In genomic region chr3:54755145-54756041, GRCm38 (mm10) we compare ENCODE assay signal across 8 mouse cellular contexts. TPM values are rescaled to one million over a fixed set of nuclear protein-coding genes. Genes with fewer than 3 reads are reported as not detected.
DNase-seq lines count a peak whose midpoint lies in the region; ATAC-seq and TF ChIP-seq lines count a peak whose summit lies in the region.

Gene Smad9, plus strand, starts transcription at chr3:54755582.

- H3K4me1 ChIP-seq in spleen, adult 2 months (ENCODE audit: control insufficient read depth, insufficient read depth, insufficient read length): no peaks in the 10 kb centered on the region; the same call in 1 of the 2 replicates
- H3K4me1 ChIP-seq in embryonic fibroblast, embryonic 13.5 days (ENCODE audit: control insufficient read depth, insufficient read depth, low read length): no peaks in the 10 kb centered on the region
- peaks cover 9% of the 10 kb centered on the region; the same call in 1 of the 2 replicates for H3K4me1 ChIP-seq in heart, embryonic 12.5 days (replicated peaks)
- peaks cover 3% of the 10 kb centered on the region; the same call in 1 of the 2 replicates for H3K4me1 ChIP-seq in kidney, postnatal 0 days (replicated peaks; ENCODE audit: insufficient read depth, low read length)
- no peaks in the 10 kb centered on the region; the same call in 1 of the 2 replicates for H3K4me1 ChIP-seq in liver, embryonic 11.5 days (replicated peaks; ENCODE audit: control insufficient read depth, insufficient read depth, low read length)
- H3K4me1 ChIP-seq in neural tube, embryonic 11.5 days (ENCODE audit: control insufficient read depth, insufficient read depth, low read length): peaks cover 5% of the 10 kb centered on the region; the same call in 1 of the 2 replicates

- TF ChIP-seq POLR2A in spleen, adult 2 months (IDR thresholded peaks at IDR 0.05; ENCODE audit: low read depth, low read length): no peak
- no peak for TF ChIP-seq POLR2A in embryonic fibroblast, embryonic 13.5 days (IDR thresholded peaks at IDR 0.05; ENCODE audit: low read depth, low read length)

- DNase-seq in spleen, adult 2 months (ENCODE audit: low read depth in 1 of 2, low spot score in 2 of 2): no peak
- DNase-seq in spleen, postnatal 10 days (ENCODE audit: low spot score in 2 of 2): no peak
- peak; percentile 68 for DNase-seq in kidney, postnatal 0 days (ENCODE audit: low spot score)
- DNase-seq in liver, embryonic 11.5 days (ENCODE audit: low spot score): peak; percentile 42
- DNase-seq in neural tube, embryonic 11.5 days (ENCODE audit: low spot score): peak; percentile 75
- DNase-seq in urinary bladder, postnatal 36 days (ENCODE audit: low spot score in 2 of 2): peak; percentile 38 to 57

- ATAC-seq in heart, embryonic 12.5 days (ENCODE audit: insufficient number of reproducible peaks, low FRiP score): peak; percentile 77
- ATAC-seq in kidney, postnatal 0 days (replicated peaks; ENCODE audit: low FRiP score, low read depth): peak; percentile 86
- ATAC-seq in liver, embryonic 11.5 days (replicated peaks; ENCODE audit: low FRiP score): peak; percentile 56; the same call in 1 of the 2 replicates
- ATAC-seq in neural tube, embryonic 11.5 days (ENCODE audit: insufficient read depth, low FRiP score, low TSS enrichment): peak; percentile 60; the same call in 1 of the 2 replicates

- peak within 1 kb of the TSS; percentile 99 for H3K4me2 ChIP-seq in heart, embryonic 12.5 days
- peak within 1 kb of the TSS; percentile 87 for H3K4me2 ChIP-seq in kidney, postnatal 0 days (ENCODE audit: low read length)
- peak within 1 kb of the TSS; percentile 85 for H3K4me2 ChIP-seq in liver, embryonic 11.5 days
- H3K4me2 ChIP-seq in neural tube, embryonic 11.5 days (ENCODE audit: low read depth): peak within 1 kb of the TSS; percentile 100

- TF ChIP-seq CTCF in spleen, adult 2 months (IDR thresholded peaks at IDR 0.05; ENCODE audit: extremely low read depth, insufficient read depth, insufficient read length, insufficient replicate concordance): no peak
- no peak for TF ChIP-seq CTCF in embryonic fibroblast, embryonic 13.5 days (IDR thresholded peaks at IDR 0.05; ENCODE audit: borderline replicate concordance, insufficient read depth, low read length)
- TF ChIP-seq CTCF in kidney, postnatal 0 days (IDR thresholded peaks at IDR 0.05; ENCODE audit: low read depth): no peak

- 2% methylated on average over 66 of the region's 66 CpGs for WGBS in spleen, adult 2 months
- WGBS in heart, embryonic 12.5 days: under 1% methylated on average over 66 of the region's 66 CpGs
- WGBS in kidney, postnatal 0 days: under 1% methylated on average over 65 of the region's 66 CpGs
- WGBS in liver, embryonic 11.5 days: 2% methylated on average over 66 of the region's 66 CpGs
- WGBS in neural tube, embryonic 11.5 days: 2% methylated on average over 58 of the region's 66 CpGs

- H3K9me3 ChIP-seq in heart, embryonic 12.5 days (replicated peaks): peaks cover 6% of the 10 kb centered on the region; the same call in 1 of the 2 replicates
- H3K9me3 ChIP-seq in kidney, postnatal 0 days (replicated peaks; ENCODE audit: low read length): no peaks in the 10 kb centered on the region
- H3K9me3 ChIP-seq in liver, embryonic 11.5 days (ENCODE audit: control insufficient read depth, low read length): no peaks in the 10 kb centered on the region
- H3K9me3 ChIP-seq in neural tube, embryonic 11.5 days (ENCODE audit: control insufficient read depth, low read length): no peaks in the 10 kb centered on the region

- H3K4me3 ChIP-seq in spleen, adult 2 months (ENCODE audit: extremely low read depth, insufficient read depth, insufficient read length): peak within 1 kb of the TSS; percentile 28; the same call in 1 of the 2 replicates
- H3K4me3 ChIP-seq in embryonic fibroblast, embryonic 13.5 days (ENCODE audit: insufficient read depth, low read length): peak within 1 kb of the TSS; percentile 52
- H3K4me3 ChIP-seq in heart, embryonic 12.5 days: peak within 1 kb of the TSS; percentile 91
- H3K4me3 ChIP-seq in kidney, postnatal 0 days (replicated peaks; ENCODE audit: low read depth, low read length): peak within 1 kb of the TSS; percentile 52
- H3K4me3 ChIP-seq in liver, embryonic 11.5 days (ENCODE audit: low read depth, low read length): peak within 1 kb of the TSS; percentile 61
- peak within 1 kb of the TSS; percentile 59 for H3K4me3 ChIP-seq in neural tube, embryonic 11.5 days (ENCODE audit: low read depth, low read length)

- no peaks in the 10 kb centered on the region for H3K36me3 ChIP-seq in spleen, adult 2 months (ENCODE audit: control insufficient read depth, insufficient read depth, low read length)
- H3K36me3 ChIP-seq in heart, embryonic 12.5 days: peaks cover 13% of the 10 kb centered on the region
- 0 out of 2 replicates have a peak, but pooled peaks cover 2% of the 10 kb centered on the region for H3K36me3 ChIP-seq in kidney, postnatal 0 days (ENCODE audit: insufficient read depth, low read length)
- H3K36me3 ChIP-seq in liver, embryonic 11.5 days (ENCODE audit: control insufficient read depth, insufficient read depth, low read length): peaks cover 4% of the 10 kb centered on the region
- no peaks in the 10 kb centered on the region; the same call in 1 of the 2 replicates for H3K36me3 ChIP-seq in neural tube, embryonic 11.5 days (ENCODE audit: control insufficient read depth, insufficient read depth, low read length)

- no peak within 1 kb of the TSS for H3K27ac ChIP-seq in spleen, adult 2 months (ENCODE audit: insufficient read depth, low read length)
- peak within 1 kb of the TSS; percentile 27 for H3K27ac ChIP-seq in embryonic fibroblast, embryonic 13.5 days (ENCODE audit: insufficient read depth, low read length)
- H3K27ac ChIP-seq in heart, embryonic 12.5 days (ENCODE audit: poor library complexity, severe bottlenecking): peak within 1 kb of the TSS; percentile 87
- H3K27ac ChIP-seq in kidney, postnatal 0 days: peak within 1 kb of the TSS; percentile 63
- H3K27ac ChIP-seq in liver, embryonic 11.5 days (ENCODE audit: low read depth, low read length): peak within 1 kb of the TSS; percentile 52
- H3K27ac ChIP-seq in neural tube, embryonic 11.5 days (ENCODE audit: low read depth, low read length): no peak within 1 kb of the TSS

- peak within 1 kb of the TSS; percentile 86 for H3K9ac ChIP-seq in heart, embryonic 12.5 days
- H3K9ac ChIP-seq in kidney, postnatal 0 days (ENCODE audit: low read depth, low read length): peak within 1 kb of the TSS; percentile 63
- peak within 1 kb of the TSS; percentile 43 for H3K9ac ChIP-seq in liver, embryonic 11.5 days (ENCODE audit: low read depth, low read length)
- peak within 1 kb of the TSS; percentile 47 for H3K9ac ChIP-seq in neural tube, embryonic 11.5 days (ENCODE audit: low read length)

- peaks cover 10% of the 10 kb centered on the region for H3K27me3 ChIP-seq in spleen, adult 2 months (ENCODE audit: control insufficient read depth, insufficient read depth, low read length)
- no peaks in the 10 kb centered on the region for H3K27me3 ChIP-seq in heart, embryonic 12.5 days (replicated peaks)
- no peaks in the 10 kb centered on the region for H3K27me3 ChIP-seq in kidney, postnatal 0 days (ENCODE audit: insufficient read depth, low read length)
- peaks cover 21% of the 10 kb centered on the region for H3K27me3 ChIP-seq in liver, embryonic 11.5 days (replicated peaks; ENCODE audit: control insufficient read depth, insufficient read depth, low read length)
- H3K27me3 ChIP-seq in neural tube, embryonic 11.5 days (ENCODE audit: control insufficient read depth, insufficient read depth, low read length): peaks cover 15% of the 10 kb centered on the region; the same call in 1 of the 2 replicates

RNA-seq across cellular contexts. Expression of gene Smad9, which starts in this region (rescaled TPM):
- 0.23 and 0.28 TPM in 2 replicates for polyA plus RNA-seq in spleen, adult 2 months (2012; rRNA removed)
- polyA plus RNA-seq in embryonic fibroblast, embryonic 13.5 days (2011; ENCODE audit: insufficient read length, low read depth, missing spikeins): 1.3 and 1.5 TPM in 2 replicates
- 1.6 and 1.9 TPM in 2 replicates for polyA plus RNA-seq in heart, embryonic 12.5 days (2016; fragmentation: Nextera tagmentation; extraction: Ambion mirVana)
- polyA plus RNA-seq in kidney, postnatal 0 days (2015; fragmentation: Nextera tagmentation; extraction: Ambion mirVana): 0.68 and 0.87 TPM in 2 replicates
- polyA plus RNA-seq in liver, embryonic 11.5 days (2014; fragmentation: Nextera tagmentation; extraction: Ambion mirVana): 0.51 and 0.66 TPM in 2 replicates
- polyA plus RNA-seq in neural tube, embryonic 11.5 days (2014; fragmentation: Nextera tagmentation; extraction: Ambion mirVana): 0.43 and 0.57 TPM in 2 replicates

Comparison
In these comparisons a context has a peak if more than half of its experiments do, and no peak if none do; other contexts are left out.
1. Peak in DNase-seq, ATAC-seq, H3K4me3 ChIP-seq, H3K27ac ChIP-seq, H3K9ac ChIP-seq and H3K4me2 ChIP-seq in kidney, postnatal 0 days; RNA of the gene not detected or under 1 TPM.
2. Peak in DNase-seq, ATAC-seq, H3K4me3 ChIP-seq, H3K27ac ChIP-seq, H3K9ac ChIP-seq and H3K4me2 ChIP-seq in liver, embryonic 11.5 days; RNA of the gene not detected or under 1 TPM.
3. Peak in DNase-seq, ATAC-seq, H3K4me3 ChIP-seq, H3K9ac ChIP-seq and H3K4me2 ChIP-seq in neural tube, embryonic 11.5 days; RNA of the gene not detected or under 1 TPM.
4. DNase-seq: peak in urinary bladder, postnatal 36 days (2 of 2); none in spleen, adult 2 months (0 of 2) and spleen, postnatal 10 days (0 of 2).
5. H3K27ac ChIP-seq: peak in embryonic fibroblast, embryonic 13.5 days (single experiment) and heart, embryonic 12.5 days (single experiment); none in spleen, adult 2 months (single experiment) and neural tube, embryonic 11.5 days (single experiment).
6. H3K4me3 ChIP-seq: peak in every context shown above with its lines; median percentile 91 in heart, embryonic 12.5 days; 61 in liver, embryonic 11.5 days; 59 in neural tube, embryonic 11.5 days; 52 in embryonic fibroblast, embryonic 13.5 days; 52 in kidney, postnatal 0 days; 28 in spleen, adult 2 months.
7. Peak in every context shown above with its lines, with median percentiles within 50 percentile points of each other: ATAC-seq, H3K4me2 ChIP-seq and H3K9ac ChIP-seq.